Mouse (Mus musculus) forebrain, embryonic 10.5 days (tissue): ENCODE measurements around the gene Sec62. TPM values are rescaled to one million over a fixed set of nuclear protein-coding genes. Genes with fewer than 3 reads are reported as not detected.
A peak's percentile ranks its signal among the peaks of the same experiment; 100 is the strongest.

Experiments used
- DNase-seq: peaks from one replicate; pipeline ENCODE4 v3.0.0-alpha.2; 2017; ENCODE audit warnings: low spot score; ENCODE audit errors: extremely low spot score
- H3K27ac ChIP-seq: fragments of 300-500 bp; sonication (generic); 2 replicates; pipeline ENCODE4 v1.5.1; 2016; ENCODE audit warnings: mild to moderate bottlenecking
- H3K27me3 ChIP-seq: fragments of 300-500 bp; sonication (generic); 2 replicates; pipeline ENCODE4 v1.6.1; 2016; ENCODE audit warnings: mild to moderate bottlenecking; ENCODE audit not compliant: poor library complexity, severe bottlenecking
- H3K36me3 ChIP-seq: fragments of 300-500 bp; sonication (generic); replicated peaks from 2 replicates; pipeline ENCODE4 v1.6.1; 2016; ENCODE audit warnings: mild to moderate bottlenecking, moderate library complexity
- H3K4me1 ChIP-seq: fragments of 300-500 bp; sonication (generic); 2 replicates; pipeline ENCODE4 v1.6.1; 2016
- H3K4me3 ChIP-seq: fragments of 300-500 bp; sonication (generic); 2 replicates; pipeline ENCODE4 v1.5.1; 2016; ENCODE audit warnings: mild to moderate bottlenecking, moderate library complexity
- H3K9me3 ChIP-seq: fragments of 300-500 bp; sonication (generic); 2 replicates; pipeline ENCODE4 v1.6.1; 2016; ENCODE audit warnings: mild to moderate bottlenecking, moderate library complexity
- WGBS: fragments of 180-500 bp; shearing (Covaris S2); methylation state at CpG from one replicate; pipeline ENCODE4 v1.1.7; 2016; 5-methylcytosine and 5-hydroxymethylcytosine counted together
- polyA plus RNA-seq: library from polyadenylated mRNA; unstranded; fragments of >200 nt; fragmentation: Nextera tagmentation; extraction: Ambion mirVana; gene quantifications from 2 replicates; pipeline ENCODE4 v1.2.1, GENCODE M21; 2016

Sec62 gene
- polyA plus RNA-seq, 1 experiment from 2014 or later: 49.8 TPM

GRCm38 (mm10) chr3:30774677-30775076 lies 18.0 kb upstream of the Sec62 start:
- Histone ChIP-seq H3K36me3 (no peaks in the 10 kb centered on the region), H3K4me1 (no peaks in the 10 kb centered on the region), H3K27me3 (no peaks in the 10 kb centered on the region), H3K4me3 (no peak overlapping the region), H3K27ac (no peak overlapping the region), H3K9me3 (no peaks in the 10 kb centered on the region)
- WGBS: 96% methylated on average over 5 of the region's 5 CpGs
- no peak for DNase-seq

GRCm38 (mm10) chr3:30777984-30778383 lies 14.7 kb upstream of the Sec62 start:
- H3K27ac ChIP-seq: no peak overlapping the region
- H3K9me3 ChIP-seq: no peaks in the 10 kb centered on the region
- no peaks in the 10 kb centered on the region for H3K36me3 ChIP-seq
- DNase-seq: no peak
- no peak overlapping the region for H3K4me3 ChIP-seq
- WGBS: 75% methylated on average over 5 of the region's 5 CpGs
- H3K27me3 ChIP-seq: no peaks in the 10 kb centered on the region
- no peaks in the 10 kb centered on the region for H3K4me1 ChIP-seq

- Histone ChIP-seq H3K4me3 (no peak overlapping the region), H3K36me3 (no peaks in the 10 kb centered on the region), H3K27ac (no peak overlapping the region), H3K27me3 (no peaks in the 10 kb centered on the region), H3K9me3 (no peaks in the 10 kb centered on the region; the same call in 1 of the 2 replicates), H3K4me1 (peaks cover 7% of the 10 kb centered on the region; the same call in 1 of the 2 replicates)
- 34% methylated on average over 5 of the region's 5 CpGs for WGBS
- DNase-seq: no peak
These were observed 4.1 kb upstream of the Sec62 start for GRCm38 (mm10) chr3:30788531-30788930.

GRCm38 (mm10) chr3:30793403-30794221 lies 937 bp downstream of the Sec62 start:
- WGBS: under 1% methylated on average over 74 of the region's 75 CpGs
- Histone ChIP-seq H3K4me1 (peaks cover 13% of the 10 kb centered on the region), H3K27me3 (no peaks in the 10 kb centered on the region), H3K36me3 (no peaks in the 10 kb centered on the region), H3K27ac (peak overlapping the region; percentile 98), H3K4me3 (peak overlapping the region; percentile 96), H3K9me3 (no peaks in the 10 kb centered on the region; the same call in 1 of the 2 replicates)
- peak; percentile 59 for DNase-seq

GRCm38 (mm10) chr3:30802171-30802570 lies 9.5 kb downstream of the Sec62 start:
- peaks cover 77% of the 10 kb centered on the region for H3K36me3 ChIP-seq
- no peak overlapping the region for H3K27ac ChIP-seq
- DNase-seq: no peak
- WGBS: 95% methylated on average over 3 of the region's 3 CpGs
- H3K4me1 ChIP-seq: no peaks in the 10 kb centered on the region
- no peaks in the 10 kb centered on the region for H3K27me3 ChIP-seq
- no peaks in the 10 kb centered on the region for H3K9me3 ChIP-seq
- H3K4me3 ChIP-seq: no peak overlapping the region

GRCm38 (mm10) chr3:30812881-30813280 lies 20.2 kb downstream of the Sec62 start:
- no peak overlapping the region for H3K27ac ChIP-seq
- no peak overlapping the region for H3K4me3 ChIP-seq
- WGBS: 79% methylated on average over 3 of the region's 3 CpGs
- H3K4me1 ChIP-seq: no peaks in the 10 kb centered on the region
- peaks cover 90% of the 10 kb centered on the region for H3K36me3 ChIP-seq
- no peak for DNase-seq
- no peaks in the 10 kb centered on the region for H3K27me3 ChIP-seq
- no peaks in the 10 kb centered on the region for H3K9me3 ChIP-seq

GRCm38 (mm10) chr3:30818630-30819125 lies 26.0 kb downstream of the Sec62 start:
- H3K27me3 ChIP-seq: no peaks in the 10 kb centered on the region
- DNase-seq: no peak
- H3K27ac ChIP-seq: no peak overlapping the region
- H3K4me1 ChIP-seq: no peaks in the 10 kb centered on the region
- peaks cover 85% of the 10 kb centered on the region for H3K36me3 ChIP-seq
- no peaks in the 10 kb centered on the region for H3K9me3 ChIP-seq
- WGBS: 97% methylated on average over 16 of the region's 16 CpGs
- H3K4me3 ChIP-seq: no peak overlapping the region

- Histone ChIP-seq H3K27ac (no peak overlapping the region), H3K4me3 (no peak overlapping the region), H3K27me3 (no peaks in the 10 kb centered on the region), H3K36me3 (peaks cover 55% of the 10 kb centered on the region), H3K9me3 (no peaks in the 10 kb centered on the region), H3K4me1 (no peaks in the 10 kb centered on the region)
- 94% methylated on average over 8 of the region's 8 CpGs for WGBS
- DNase-seq: no peak
These were observed 29.5 kb downstream of the Sec62 start for GRCm38 (mm10) chr3:30822163-30822562.

- no peak overlapping the region for H3K27ac ChIP-seq
- no peak overlapping the region for H3K4me3 ChIP-seq
- H3K36me3 ChIP-seq: peaks cover 16% of the 10 kb centered on the region
- H3K4me1 ChIP-seq: no peaks in the 10 kb centered on the region
- no peaks in the 10 kb centered on the region for H3K27me3 ChIP-seq
- no peaks in the 10 kb centered on the region for H3K9me3 ChIP-seq
- DNase-seq: no peak
- 94% methylated on average over 5 of the region's 5 CpGs for WGBS
These were observed 33.4 kb downstream of the Sec62 start for GRCm38 (mm10) chr3:30826069-30826468.

- Histone ChIP-seq H3K4me3 (no peak overlapping the region), H3K9me3 (no peaks in the 10 kb centered on the region), H3K4me1 (no peaks in the 10 kb centered on the region), H3K27me3 (no peaks in the 10 kb centered on the region), H3K27ac (no peak overlapping the region), H3K36me3 (no peaks in the 10 kb centered on the region)
- WGBS: 83% methylated on average over 15 of the region's 15 CpGs
- no peak for DNase-seq
These were observed 39.4 kb downstream of the Sec62 start for GRCm38 (mm10) chr3:30831848-30832606.

GRCm38 (mm10) chr3:30833254-30833653 lies 40.6 kb downstream of the Sec62 start:
- no peak overlapping the region for H3K4me3 ChIP-seq
- no peaks in the 10 kb centered on the region for H3K9me3 ChIP-seq
- no peak for DNase-seq
- WGBS: 89% methylated on average over 3 of the region's 3 CpGs
- H3K4me1 ChIP-seq: no peaks in the 10 kb centered on the region
- H3K27me3 ChIP-seq: no peaks in the 10 kb centered on the region
- H3K27ac ChIP-seq: no peak overlapping the region
- no peaks in the 10 kb centered on the region for H3K36me3 ChIP-seq

- no peaks in the 10 kb centered on the region for H3K4me1 ChIP-seq
- no peak for DNase-seq
- no peak overlapping the region for H3K27ac ChIP-seq
- H3K9me3 ChIP-seq: no peaks in the 10 kb centered on the region
- 75% methylated on average over 2 of the region's 2 CpGs for WGBS
- H3K36me3 ChIP-seq: no peaks in the 10 kb centered on the region
- H3K4me3 ChIP-seq: no peak overlapping the region
- no peaks in the 10 kb centered on the region for H3K27me3 ChIP-seq
These were observed 53.1 kb downstream of the Sec62 start for GRCm38 (mm10) chr3:30845755-30846154.

- 50% methylated on average over 1 of the region's 1 CpGs for WGBS
- H3K36me3 ChIP-seq: no peaks in the 10 kb centered on the region
- H3K9me3 ChIP-seq: no peaks in the 10 kb centered on the region
- H3K4me3 ChIP-seq: no peak overlapping the region
- no peak overlapping the region for H3K27ac ChIP-seq
- no peaks in the 10 kb centered on the region for H3K27me3 ChIP-seq
- DNase-seq: no peak
- no peaks in the 10 kb centered on the region for H3K4me1 ChIP-seq
These were observed 54.7 kb downstream of the Sec62 start for GRCm38 (mm10) chr3:30847413-30847812.
